Mouse (Mus musculus) limb, embryonic 12.5 days (tissue): ENCODE data around the gene Trim43b. TPM values are rescaled to one million over a fixed set of nuclear protein-coding genes. Genes with fewer than 3 reads are reported as not detected.
"Not testable (repeated sequence)": the region's sequence is repeated elsewhere in the genome, so short reads cannot be mapped to it uniquely, and the experiment has no call there.

Source experiments
- ATAC-seq: fragments of 200-750 bp; cut with Nextera tagmentation; 2 replicates; pipeline ENCODE4 v1.8.0; 2017; ENCODE audit warnings: low read depth, moderate TSS enrichment; ENCODE audit not compliant: insufficient number of reproducible peaks, insufficient read depth, low FRiP score, low TSS enrichment
- H3K27ac ChIP-seq: fragments of 300-500 bp; sonication (generic); 2 replicates; pipeline ENCODE4 v1.5.1; 2016; ENCODE audit warnings: mild to moderate bottlenecking, moderate library complexity
- H3K27me3 ChIP-seq: fragments of 300-500 bp; sonication (generic); 2 replicates; pipeline ENCODE4 v1.6.1; 2016; ENCODE audit warnings: mild to moderate bottlenecking, moderate library complexity
- H3K36me3 ChIP-seq: fragments of 300-500 bp; sonication (generic); 2 replicates; pipeline ENCODE4 v1.6.1; 2016; ENCODE audit warnings: mild to moderate bottlenecking, moderate library complexity
- H3K4me1 ChIP-seq: fragments of 300-500 bp; sonication (generic); replicated peaks from 2 replicates; pipeline ENCODE4 v1.6.1; 2016
- H3K4me2 ChIP-seq: fragments of 300-500 bp; sonication (generic); 2 replicates; pipeline ENCODE4 v1.6.1; 2016; ENCODE audit warnings: mild to moderate bottlenecking, moderate library complexity
- H3K4me3 ChIP-seq: fragments of 300-500 bp; sonication (generic); replicated peaks from 2 replicates; pipeline ENCODE4 v1.5.1; 2016; ENCODE audit warnings: mild to moderate bottlenecking
- H3K9ac ChIP-seq: fragments of 300-500 bp; sonication (generic); replicated peaks from 2 replicates; pipeline ENCODE4 v1.6.1; 2016; ENCODE audit warnings: mild to moderate bottlenecking, moderate library complexity
- H3K9me3 ChIP-seq: fragments of 300-500 bp; sonication (generic); 2 replicates; pipeline ENCODE4 v1.6.1; 2016; ENCODE audit warnings: mild to moderate bottlenecking, moderate library complexity
- WGBS: fragments of 180-500 bp; shearing (Covaris S2); methylation state at CpG from one replicate; pipeline ENCODE4 v1.1.7; 2016; 5-methylcytosine and 5-hydroxymethylcytosine counted together
- polyA plus RNA-seq: library from polyadenylated mRNA; unstranded; fragments of >200 nt; fragmentation: Nextera tagmentation; extraction: Ambion mirVana; gene quantifications from 2 replicates; pipeline ENCODE4 v1.2.1, GENCODE M21; 2016

The Trim43b gene
- not detected in 2 replicates for polyA plus RNA-seq

DNA sequence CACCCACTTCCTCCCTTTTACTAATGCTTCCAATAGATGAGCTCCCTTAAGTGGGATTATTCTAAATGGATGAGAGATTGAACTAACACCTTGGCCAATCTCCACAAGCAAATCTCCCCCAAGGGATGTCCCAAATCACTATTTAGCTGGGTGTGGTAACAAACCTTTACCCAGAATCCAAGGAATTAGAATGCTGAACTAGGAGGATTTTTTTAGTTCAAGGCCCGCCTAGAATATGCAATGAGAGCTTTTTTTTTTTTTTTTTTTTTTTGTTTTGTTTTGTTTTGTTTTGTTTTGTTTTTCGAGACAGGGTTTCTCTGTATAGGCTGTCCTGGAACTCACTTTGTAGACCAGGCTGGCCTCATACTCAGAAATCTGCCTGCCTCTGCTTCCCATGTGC is at the start of gene Trim43b:
Gene Trim43b (minus strand): TSS at position 101 of the 400 bp plus-strand sequence.
- H3K27ac ChIP-seq = not testable (repeated sequence)
- WGBS = 87% methylated on average over 2 of the region's 2 CpGs

DNA sequence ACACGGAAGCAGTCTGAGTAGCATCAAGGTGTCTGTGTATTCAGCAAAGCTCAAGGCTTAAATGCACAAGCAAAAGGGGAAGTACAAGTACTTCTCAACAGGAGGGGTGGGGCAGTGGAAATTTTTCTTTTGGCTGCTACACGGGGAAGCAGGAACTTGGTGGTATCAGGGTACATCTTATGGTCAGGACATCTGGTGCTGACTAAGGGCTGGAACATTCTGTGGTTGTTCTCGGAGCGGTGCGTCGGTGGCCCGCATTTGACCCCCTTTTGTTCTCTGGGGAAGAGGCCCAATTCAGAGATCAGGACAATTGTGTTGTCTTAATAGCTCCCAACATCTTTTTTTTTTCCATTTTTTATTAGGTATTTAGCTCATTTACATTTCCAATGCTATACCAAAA is 11.9 kb upstream of the Trim43b start:
- H3K36me3 ChIP-seq, H3K4me3 ChIP-seq, H3K4me2 ChIP-seq, ATAC-seq, H3K9ac ChIP-seq, H3K27me3 ChIP-seq, H3K4me1 ChIP-seq, H3K27ac ChIP-seq, H3K9me3 ChIP-seq: not testable (repeated sequence)
- WGBS = 94% methylated on average over 7 of the region's 7 CpGs

More for the DNA sequence above, at the start of gene Trim43b:
- not testable (repeated sequence) for H3K9ac ChIP-seq, H3K27me3 ChIP-seq, H3K4me1 ChIP-seq, H3K36me3 ChIP-seq, H3K4me2 ChIP-seq, H3K9me3 ChIP-seq, H3K4me3 ChIP-seq, ATAC-seq

- not testable (repeated sequence) for H3K9ac ChIP-seq, H3K4me3 ChIP-seq, H3K27ac ChIP-seq, ATAC-seq, H3K27me3 ChIP-seq, H3K4me2 ChIP-seq, H3K36me3 ChIP-seq, H3K9me3 ChIP-seq, H3K4me1 ChIP-seq
- 92% methylated on average over 13 of the region's 13 CpGs for WGBS
These were observed 5.9 kb downstream of the Trim43b start for GRCm38 (mm10) chr9:89086746-89087145.

- ATAC-seq, H3K9ac ChIP-seq, H3K36me3 ChIP-seq, H3K9me3 ChIP-seq, H3K27me3 ChIP-seq, H3K4me1 ChIP-seq, H3K4me3 ChIP-seq, H3K27ac ChIP-seq, H3K4me2 ChIP-seq: not testable (repeated sequence)
- 75% methylated on average over 10 of the region's 10 CpGs for WGBS
These were observed 13.0 kb downstream of the Trim43b start for GRCm38 (mm10) chr9:89079637-89080036.

DNA sequence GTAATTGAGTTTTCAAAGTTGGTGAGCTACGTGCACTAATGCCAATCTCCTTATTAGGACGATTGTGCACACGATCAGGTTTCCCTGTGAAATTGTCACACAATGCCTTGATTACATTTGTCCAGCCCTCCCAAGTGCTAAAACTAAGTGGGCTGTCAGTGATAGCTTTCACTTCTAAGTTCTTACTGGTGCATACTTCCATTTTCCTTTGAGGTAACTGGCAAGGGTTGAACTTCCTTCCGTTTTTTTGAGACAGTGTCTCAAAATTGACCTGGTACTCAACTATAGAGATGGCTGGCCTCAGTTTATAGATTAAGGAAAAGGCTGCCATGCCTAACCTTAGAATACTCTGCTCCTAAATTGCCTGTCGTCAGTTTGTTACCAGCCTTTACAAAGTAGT is 16.1 kb downstream of the Trim43b start:
- 94% methylated on average over 2 of the region's 5 CpGs for WGBS
- not testable (repeated sequence) for H3K36me3 ChIP-seq

GRCm38 (mm10) chr9:89067143-89067501 is 25.5 kb downstream of the Trim43b start:
- H3K4me2 ChIP-seq, H3K36me3 ChIP-seq, H3K9ac ChIP-seq, H3K27ac ChIP-seq, H3K27me3 ChIP-seq, H3K4me3 ChIP-seq, H3K9me3 ChIP-seq, H3K4me1 ChIP-seq: not testable (repeated sequence)
- WGBS = 98% methylated on average over 3 of the region's 6 CpGs
- ATAC-seq = peak; percentile 20; the same call in 1 of the 2 replicates

More for the DNA sequence above, 16.1 kb downstream of the Trim43b start:
- not testable (repeated sequence) for H3K9me3 ChIP-seq, H3K4me1 ChIP-seq, H3K4me2 ChIP-seq, H3K9ac ChIP-seq, H3K4me3 ChIP-seq, H3K27ac ChIP-seq, ATAC-seq, H3K27me3 ChIP-seq

DNA sequence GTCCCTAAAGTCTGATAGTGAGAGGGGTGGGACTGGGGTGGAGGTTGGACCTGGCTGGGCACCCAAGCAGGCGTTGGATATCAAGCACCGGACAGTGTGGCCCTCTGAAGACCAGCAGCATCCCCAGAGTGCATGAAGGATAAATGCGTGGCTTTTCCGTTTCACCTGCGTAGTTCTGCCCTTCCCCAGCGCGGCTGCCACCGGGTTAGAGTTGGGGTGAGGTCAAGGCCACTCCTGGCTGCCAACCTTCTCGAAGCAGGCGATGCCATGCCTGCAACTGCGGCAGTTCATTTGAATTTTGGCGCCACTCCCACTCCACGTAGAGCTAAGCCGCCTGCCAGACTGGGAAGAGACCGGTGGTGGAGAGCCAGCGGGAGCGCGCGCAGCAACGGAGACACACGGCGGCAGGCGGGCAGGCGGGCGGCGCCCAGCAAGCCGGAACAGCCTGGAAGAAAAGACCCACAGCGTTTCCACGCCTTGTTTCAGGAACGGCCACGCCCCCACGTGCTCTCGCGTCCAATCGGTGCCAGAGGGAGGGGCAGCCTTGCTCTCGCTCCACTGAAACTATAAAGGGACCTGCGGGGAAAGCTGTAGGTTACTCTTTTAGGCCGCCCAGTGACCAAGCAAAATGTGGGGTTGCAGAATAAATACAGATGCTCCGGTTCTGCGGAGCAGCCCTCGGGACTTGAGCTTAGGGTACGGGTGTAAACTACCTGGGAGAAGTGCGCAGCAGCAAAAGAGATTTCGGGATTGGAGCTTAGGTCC is 26.1 kb downstream of the Trim43b start:
- Histone ChIP-seq H3K4me3 (0 out of 2 replicates have a peak overlapping the region, but pooled peaks have one; percentile 13), H3K4me2 (peak overlapping the region; percentile 27; the same call in 1 of the 2 replicates)
- H3K4me1 ChIP-seq, H3K27ac ChIP-seq, H3K9ac ChIP-seq, H3K9me3 ChIP-seq, H3K36me3 ChIP-seq, H3K27me3 ChIP-seq: not testable (repeated sequence)
- 70% methylated on average over 41 of the region's 44 CpGs for WGBS
- peak; percentile 93 for ATAC-seq

Other genes with a start within 250 kb of the Trim43b start
- not detected in 2 replicates for gene Bcl2a1a, start 135.9 kb downstream of the Trim43b start, polyA plus RNA-seq
- gene Bcl2a1b, start 106.4 kb upstream of the Trim43b start, polyA plus RNA-seq = 0.64 and 0.76 TPM in 2 replicates
- 0.46 TPM in 1 of 2 replicates, not detected in the other for gene Gm29094, start 106.5 kb upstream of the Trim43b start, polyA plus RNA-seq
- 24.2 and 25.5 TPM in 2 replicates for gene Mthfs, start 117.8 kb upstream of the Trim43b start, polyA plus RNA-seq